Mouse (Mus musculus): ENCODE data around the gene Mlh1.

Gene Mlh1

GRCm38 (mm10) chr9:111271434-111272160 is at the start of gene Mlh1, which contains the start of gene Epm2aip1:
TSS of gene Mlh1 (minus strand) at chr9:111271791.
TSS of gene Epm2aip1 (plus strand) at chr9:111271929.
- in situ Hi-C loops (cut with MboI, MseI), result no loop called here

- in situ Hi-C loops (cut with MboI, MseI), result no loop called here
Measured at GRCm38 (mm10) chr9:111320912-111321311, 49.3 kb upstream of the Mlh1 start.

- in situ Hi-C loops (cut with MboI, MseI), result no loop called here
Measured at GRCm38 (mm10) chr9:111314219-111314618, 42.6 kb upstream of the Mlh1 start.

- in situ Hi-C loops (cut with MboI, MseI), result no loop called here
Measured at GRCm38 (mm10) chr9:111313793-111314192, 42.2 kb upstream of the Mlh1 start.

- in situ Hi-C loops (cut with MboI, MseI), result no loop called here
Measured at GRCm38 (mm10) chr9:111313299-111313698, 41.7 kb upstream of the Mlh1 start.

- in situ Hi-C loops (cut with MboI, MseI), result no loop called here
Measured at GRCm38 (mm10) chr9:111312442-111313141, 41.0 kb upstream of the Mlh1 start.

- in situ Hi-C loops (cut with MboI, MseI), result no loop called here
Measured at GRCm38 (mm10) chr9:111311843-111312441, 40.4 kb upstream of the Mlh1 start.

- in situ Hi-C loops (cut with MboI, MseI), result no loop called here
Measured at GRCm38 (mm10) chr9:111311031-111311842, 39.6 kb upstream of the Mlh1 start, which contains the start of gene Trank1. TSS of gene Trank1 (plus strand) at chr9:111311739.

- in situ Hi-C loops (cut with MboI, MseI), result no loop called here
Measured at GRCm38 (mm10) chr9:111306142-111306541, 34.6 kb upstream of the Mlh1 start.

GRCm38 (mm10) chr9:111304036-111304435 is 32.4 kb upstream of the Mlh1 start:
- in situ Hi-C loops (cut with MboI, MseI), result no loop called here

- in situ Hi-C loops (cut with MboI, MseI), result no loop called here
Measured at GRCm38 (mm10) chr9:111302196-111302831, 30.7 kb upstream of the Mlh1 start.

- in situ Hi-C loops (cut with MboI, MseI), result no loop called here
Measured at GRCm38 (mm10) chr9:111298606-111299005, 27.0 kb upstream of the Mlh1 start.

GRCm38 (mm10) chr9:111296433-111296832 is 24.8 kb upstream of the Mlh1 start:
- in situ Hi-C loops (cut with MboI, MseI), result no loop called here

GRCm38 (mm10) chr9:111295323-111295722 is 23.7 kb upstream of the Mlh1 start:
- in situ Hi-C loops (cut with MboI, MseI), result no loop called here

GRCm38 (mm10) chr9:111294911-111295310 is 23.3 kb upstream of the Mlh1 start:
- in situ Hi-C loops (cut with MboI, MseI), result no loop called here

GRCm38 (mm10) chr9:111293234-111293633 is 21.6 kb upstream of the Mlh1 start:
- in situ Hi-C loops (cut with MboI, MseI), result no loop called here

GRCm38 (mm10) chr9:111290539-111291100 is 19.0 kb upstream of the Mlh1 start:
- in situ Hi-C loops (cut with MboI, MseI), result no loop called here

- in situ Hi-C loops (cut with MboI, MseI), result no loop called here
Measured at GRCm38 (mm10) chr9:111289832-111290339, 18.3 kb upstream of the Mlh1 start.

- in situ Hi-C loops (cut with MboI, MseI), result no loop called here
Measured at GRCm38 (mm10) chr9:111289294-111289831, 17.8 kb upstream of the Mlh1 start.

GRCm38 (mm10) chr9:111287956-111288355 is 16.4 kb upstream of the Mlh1 start:
- in situ Hi-C loops (cut with MboI, MseI), result no loop called here

Data from T-helper 1 cell (primary cell).